Mouse (Mus musculus) induced T-regulatory cell, adult 2 months (primary cell): ENCODE results near the gene Olfr573-ps1.

Experiments used
- DNase-seq: peaks from one replicate; pipeline ENCODE4 v3.0.0-alpha.2; 2012; ENCODE audit warnings: low read depth

Gene Olfr573-ps1

DNA sequence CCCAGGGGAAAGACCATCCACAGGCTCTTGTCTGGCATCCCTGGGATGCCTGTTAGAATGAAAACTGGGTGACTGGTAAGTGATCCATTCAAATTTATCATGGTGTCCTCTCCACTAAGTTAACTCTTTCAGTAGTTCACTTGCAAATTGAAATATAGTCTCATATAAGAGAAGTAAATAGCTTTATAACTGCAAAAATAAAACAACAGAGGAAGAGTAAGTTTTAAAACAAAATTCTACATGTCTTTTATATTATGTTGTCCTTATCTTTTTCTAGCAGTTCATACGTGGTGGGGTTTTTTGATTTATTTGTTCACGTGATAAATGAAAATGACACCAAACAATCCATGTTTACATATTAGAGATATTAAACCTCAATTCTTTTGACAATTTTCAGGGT is at the start of gene Olfr573-ps1:
Olfr573-ps1 (minus strand) TSS at position 101 of the 400 bp plus-strand sequence.
- DNase-seq: no peak

DNA sequence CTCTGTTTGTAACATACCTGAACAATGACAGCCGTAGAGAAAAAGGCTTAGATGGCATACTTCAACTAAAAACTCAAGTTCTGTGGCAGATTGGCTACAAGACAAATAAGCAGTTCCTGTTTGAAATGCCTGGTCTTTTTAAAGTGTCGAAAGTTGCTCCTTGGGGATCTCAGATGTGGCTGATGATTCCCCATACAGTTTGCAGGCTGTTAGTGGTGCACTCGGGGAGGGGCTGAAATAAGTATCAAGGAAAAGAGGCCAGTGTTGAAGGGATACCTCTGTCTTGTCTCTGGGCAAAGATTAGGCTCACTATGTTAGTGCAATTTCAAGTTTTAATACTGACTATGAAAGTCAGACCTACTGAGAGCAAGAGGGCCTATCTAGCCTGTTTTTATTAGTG is 46.8 kb upstream of the Olfr573-ps1 start, which contains the start of gene Olfr578:
Olfr578 (minus strand) TSS at position 101 of the 400 bp plus-strand sequence.
- no peak for DNase-seq

DNA sequence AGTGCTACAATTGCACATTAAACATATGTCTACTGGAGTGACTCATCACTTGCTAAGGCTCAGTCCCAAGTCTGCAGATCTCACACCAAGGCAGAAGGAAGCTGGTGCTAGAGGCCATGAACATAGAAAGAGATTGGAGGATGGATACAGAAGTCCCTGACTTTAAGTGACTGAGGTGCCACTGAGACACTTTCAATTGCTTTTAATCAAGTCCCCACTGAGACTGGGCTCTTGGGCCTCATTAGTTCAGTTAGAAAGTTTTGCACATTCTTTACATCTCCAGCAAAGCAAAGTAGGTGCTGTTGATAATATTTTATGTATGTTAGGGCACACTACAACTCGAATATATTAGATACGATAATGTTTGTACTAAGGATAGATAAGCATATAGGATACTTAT is 33.5 kb upstream of the Olfr573-ps1 start, which contains the start of gene Olfr577:
Olfr577 (minus strand) TSS at position 101 of the 400 bp plus-strand sequence.
- DNase-seq: no peak

DNA sequence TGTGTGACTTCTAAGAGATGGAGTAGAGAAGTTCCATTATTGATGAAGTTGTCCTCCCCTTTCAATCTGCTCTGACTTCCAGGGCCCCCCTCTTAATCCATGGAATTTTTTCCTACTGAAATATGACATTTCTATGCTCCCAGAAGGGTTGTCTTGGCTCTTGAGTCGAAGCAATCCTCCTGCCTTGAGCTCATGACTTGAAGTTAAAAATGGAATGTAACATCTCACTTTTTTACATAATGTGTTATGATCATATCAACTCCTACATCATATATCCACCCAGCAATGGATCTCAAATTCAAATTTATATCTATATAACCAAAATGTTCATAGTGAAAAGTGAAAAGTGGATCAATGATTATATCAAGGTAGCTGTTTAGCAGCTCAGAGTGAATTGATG is 32.0 kb upstream of the Olfr573-ps1 start:
- DNase-seq: no peak

DNA sequence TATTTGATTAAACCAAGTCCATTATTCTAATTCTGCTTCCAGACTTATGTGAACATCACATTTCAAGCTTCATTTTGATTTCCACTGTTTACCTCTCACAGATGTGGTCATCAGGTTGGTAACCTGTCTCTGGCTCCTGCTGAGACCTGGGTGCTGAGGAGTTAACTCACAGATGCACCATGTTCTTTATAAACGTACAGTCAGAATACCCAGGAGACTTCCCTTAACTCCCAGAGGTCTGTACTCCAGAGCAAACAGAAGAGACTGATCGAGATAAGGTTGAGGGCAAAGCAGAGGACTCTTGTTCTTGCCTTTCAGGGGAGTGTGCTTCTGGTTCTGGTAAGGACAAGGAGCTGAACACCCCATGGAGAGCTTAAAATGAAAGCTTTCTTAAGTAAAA is 20.0 kb upstream of the Olfr573-ps1 start, which contains the start of gene Olfr576:
Olfr576 (plus strand) TSS at position 301 of the 400 bp plus-strand sequence.
- DNase-seq: no peak

DNA sequence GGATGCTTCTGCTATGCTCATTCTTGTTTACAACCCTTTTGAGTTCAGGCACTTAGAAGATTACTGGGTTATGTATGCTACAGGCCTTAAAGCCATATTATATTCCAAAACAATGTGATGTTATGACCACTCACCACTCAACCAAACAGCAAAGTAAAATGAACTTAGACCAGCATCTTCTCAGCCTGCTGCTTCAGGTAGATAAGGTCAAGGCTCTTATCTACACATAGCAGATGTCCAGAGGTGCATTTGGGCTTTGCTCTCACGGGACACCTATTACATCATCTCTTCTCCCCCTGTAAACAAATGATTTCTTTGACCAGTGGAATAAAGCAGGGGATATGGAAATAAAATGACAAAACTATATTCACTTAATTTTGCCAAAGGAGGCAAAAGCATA is 16.2 kb upstream of the Olfr573-ps1 start, which contains the start of gene Olfr575:
Olfr575 (minus strand) TSS at position 183 of the 400 bp plus-strand sequence.
- no peak for DNase-seq

DNA sequence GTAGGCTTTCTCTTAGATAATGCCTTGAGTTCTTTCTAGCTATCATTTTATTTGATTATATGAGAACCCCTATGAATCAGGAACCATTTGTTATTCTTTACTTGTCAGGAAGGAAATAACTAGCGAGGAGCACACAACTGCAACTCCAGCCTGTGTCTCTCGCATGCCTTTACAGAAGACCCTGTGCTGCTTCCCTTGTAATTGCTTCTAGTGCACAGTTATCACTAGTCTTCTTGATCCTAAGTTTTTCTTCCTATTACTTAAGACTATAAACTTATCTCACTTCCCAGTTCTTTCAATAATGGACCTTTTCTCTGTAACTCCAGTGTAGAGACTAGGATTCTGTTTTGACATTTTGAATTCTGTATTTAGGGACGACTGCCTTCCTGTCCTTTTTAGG is 15.8 kb upstream of the Olfr573-ps1 start:
- DNase-seq: no peak

DNA sequence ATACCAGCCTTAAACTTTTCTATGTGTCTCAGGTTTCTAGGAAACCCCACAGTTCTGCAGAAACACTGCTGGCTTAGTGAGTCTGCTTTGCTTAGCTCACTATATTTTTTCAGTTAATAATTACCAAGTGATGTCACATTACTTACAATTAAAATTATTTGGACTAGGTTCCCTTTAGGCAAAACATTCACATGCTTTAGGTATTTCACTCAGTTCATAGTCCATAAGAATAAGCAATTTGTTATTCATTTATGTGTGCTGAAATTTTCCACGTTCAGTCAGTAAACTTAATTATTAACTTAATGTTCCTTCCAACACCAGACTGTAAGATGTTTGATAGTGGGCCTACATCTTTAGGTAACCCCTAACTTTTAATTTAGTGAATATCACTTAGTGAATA is 8.4 kb upstream of the Olfr573-ps1 start:
- DNase-seq: no peak

DNA sequence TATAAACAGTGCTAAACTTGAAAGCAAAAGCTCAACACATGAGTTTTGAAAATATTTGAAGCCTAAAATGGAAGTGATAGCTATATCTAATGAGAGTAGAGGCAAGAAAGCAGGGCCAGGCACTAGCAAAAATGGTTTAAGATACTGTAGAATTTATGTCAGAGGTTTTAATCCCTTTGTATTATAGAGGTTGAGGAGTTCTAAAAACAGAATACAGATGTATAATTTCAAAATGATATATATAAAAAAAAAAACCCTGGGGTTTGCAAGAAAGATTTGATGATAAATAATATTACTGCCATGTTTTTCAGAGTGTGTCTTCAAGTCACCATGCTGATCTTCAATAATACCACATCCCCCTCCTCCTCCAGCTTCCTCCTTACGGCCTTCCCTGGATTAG is 5.8 kb upstream of the Olfr573-ps1 start, which contains the start of gene Olfr574:
Olfr574 (plus strand) TSS at position 301 of the 400 bp plus-strand sequence.
- no peak for DNase-seq

DNA sequence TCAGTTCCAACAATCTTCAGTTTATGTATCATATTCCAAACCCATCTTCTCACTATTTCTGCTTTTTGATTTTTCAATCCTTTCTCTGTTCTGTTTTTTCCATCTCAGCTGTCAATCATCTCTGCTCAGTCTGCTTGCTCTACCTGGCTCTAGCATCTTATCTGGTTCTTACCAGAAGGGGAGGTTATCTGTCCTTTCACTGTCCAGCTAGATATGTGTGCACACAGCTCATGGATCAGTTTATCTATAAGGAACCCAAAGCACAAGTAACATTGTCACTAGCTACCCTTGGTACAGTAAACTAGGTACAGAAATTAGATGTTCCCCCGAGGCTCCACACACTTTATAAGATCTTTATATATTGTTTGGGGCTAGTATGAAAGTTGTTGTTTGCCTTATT is 1.0 kb upstream of the Olfr573-ps1 start:
- no peak for DNase-seq

DNA sequence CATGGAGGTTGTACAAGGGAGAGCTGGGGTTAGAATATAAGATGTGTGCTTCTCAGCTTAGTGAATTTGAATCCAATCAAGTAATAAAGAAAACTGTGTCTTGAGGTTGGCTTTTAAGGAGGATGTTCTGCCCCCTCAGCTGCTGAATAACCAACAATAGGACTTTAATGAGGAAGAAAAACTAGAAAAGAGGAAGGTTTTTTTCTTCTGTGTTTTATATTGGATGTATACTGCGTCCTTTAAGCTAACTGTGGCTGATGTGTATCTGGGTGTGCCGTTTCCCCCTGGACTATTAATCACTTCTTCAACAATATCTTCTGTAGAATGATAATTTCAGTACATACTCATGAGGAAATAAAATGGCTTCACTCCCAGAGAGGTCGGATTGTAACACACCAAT is 15.3 kb downstream of the Olfr573-ps1 start:
- no peak for DNase-seq

DNA sequence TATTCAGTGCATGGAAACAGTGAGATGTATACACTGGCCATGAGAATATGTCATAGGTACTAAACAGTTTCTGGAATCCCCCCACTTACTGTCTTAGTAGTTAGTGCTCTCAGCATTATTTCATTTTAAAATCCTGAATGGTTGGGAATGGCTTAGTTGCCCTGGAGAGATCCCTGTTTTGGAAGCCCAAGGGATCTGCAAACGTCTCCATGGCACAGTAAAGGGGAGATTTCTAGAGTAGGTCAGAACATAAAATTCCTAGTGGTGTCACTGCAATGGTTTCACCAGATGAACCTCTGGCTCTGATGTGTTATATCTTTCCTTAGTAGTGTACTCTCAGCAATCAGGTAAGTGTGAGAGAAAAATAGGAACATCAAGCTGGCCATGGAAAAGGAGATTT is 18.3 kb downstream of the Olfr573-ps1 start, which contains the start of gene Olfr572:
Olfr572 (plus strand) TSS at position 301 of the 400 bp plus-strand sequence.
- DNase-seq: no peak

DNA sequence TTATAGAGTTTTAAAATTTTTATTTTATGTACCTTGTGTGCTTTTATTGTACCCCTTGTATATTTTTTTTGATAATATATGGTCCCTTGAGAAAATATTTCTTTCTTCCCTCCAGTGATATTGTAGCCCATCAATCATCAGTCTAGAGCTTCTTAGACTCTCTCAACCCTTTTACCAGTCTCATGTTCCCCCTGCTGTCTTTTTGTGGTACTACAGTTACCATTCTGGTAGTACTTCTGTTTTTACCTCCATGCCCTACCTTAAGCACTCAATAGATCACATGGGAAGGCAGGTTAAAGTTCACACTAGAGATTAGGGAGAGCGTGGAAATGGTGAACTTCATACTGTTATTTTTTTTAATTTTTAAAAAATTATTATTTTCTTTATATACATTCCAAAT is 22.7 kb downstream of the Olfr573-ps1 start:
- peak; percentile 69 for DNase-seq

DNA sequence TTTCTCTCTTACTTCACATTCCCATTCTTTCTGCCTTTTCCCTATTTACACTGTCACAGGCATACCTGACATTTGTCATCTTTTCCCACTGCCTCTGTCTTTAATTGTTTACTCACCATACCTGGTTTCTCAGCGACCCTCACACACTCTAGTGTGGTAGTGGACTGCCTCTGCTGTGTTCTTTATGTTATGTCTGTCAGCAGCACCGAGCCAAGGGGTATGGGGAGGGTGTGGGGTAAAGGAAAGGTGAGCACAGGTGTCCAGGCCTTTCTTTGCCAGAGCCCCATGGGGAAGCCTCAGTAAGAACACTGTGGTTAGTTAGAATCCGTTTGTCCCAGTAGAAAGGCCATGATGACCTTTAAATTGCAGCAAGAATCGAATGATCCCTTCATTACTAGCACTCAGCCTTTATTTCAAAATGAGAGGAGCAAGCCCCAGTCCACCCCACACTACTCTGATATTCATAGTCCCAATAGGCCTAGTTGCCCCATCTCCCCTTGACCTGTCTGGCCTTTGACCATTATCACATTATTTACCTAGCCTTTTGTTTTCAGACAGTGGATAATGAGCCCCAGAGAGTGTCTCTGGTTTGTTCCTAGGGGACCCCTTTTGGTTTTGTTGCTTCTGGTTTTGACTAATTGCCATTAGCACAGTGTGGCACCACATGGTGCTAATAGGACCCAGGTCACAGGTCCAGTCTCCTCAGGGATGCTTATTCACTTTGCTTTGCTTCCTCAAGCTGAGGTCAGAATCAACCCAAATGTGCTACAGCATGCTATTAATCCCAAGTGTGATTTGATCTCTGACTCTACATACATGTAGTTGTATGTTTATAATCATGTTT is 25.1 kb downstream of the Olfr573-ps1 start, which contains the start of gene Olfr571:
Olfr571 (minus strand) TSS at position 505 of the 844 bp plus-strand sequence.
- no peak for DNase-seq

DNA sequence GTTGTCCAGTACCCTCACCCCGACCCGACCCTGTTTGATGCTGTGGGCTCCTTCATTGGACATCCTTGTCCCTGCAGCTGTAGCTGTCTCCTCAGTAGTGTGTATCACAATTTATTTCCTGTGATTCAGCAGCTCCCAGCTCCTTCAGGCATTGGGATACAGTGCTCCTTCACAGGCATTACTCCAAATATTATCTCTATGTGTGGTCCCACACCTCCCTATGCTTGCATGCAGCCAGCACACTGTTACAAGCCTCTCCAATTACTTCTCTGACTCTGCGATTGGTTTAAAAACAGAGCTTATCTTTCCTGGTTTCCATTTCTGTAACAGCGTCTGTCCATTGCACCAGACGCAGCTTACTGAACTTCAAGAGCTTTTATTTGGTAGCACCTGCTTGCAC is 26.0 kb downstream of the Olfr573-ps1 start:
- DNase-seq: no peak

DNA sequence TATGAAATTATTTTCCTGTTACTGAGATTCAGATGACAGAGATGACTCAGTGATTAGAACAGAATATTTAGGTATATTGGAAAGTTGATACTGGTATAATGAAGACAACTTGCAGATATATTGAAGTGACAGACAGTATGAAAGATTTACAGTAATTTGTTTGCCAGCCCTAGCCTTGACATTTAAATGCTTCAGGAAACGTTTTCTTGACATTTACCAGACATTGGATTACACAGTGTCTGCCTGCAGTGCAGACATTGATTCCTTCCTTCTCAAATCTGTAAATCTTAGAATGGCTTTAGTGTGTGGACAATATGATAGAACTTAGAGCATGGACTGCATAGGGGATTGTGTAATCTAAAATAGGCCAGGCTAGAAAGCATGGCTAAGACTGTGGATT is 27.1 kb downstream of the Olfr573-ps1 start:
- no peak for DNase-seq
